Mouse (Mus musculus): Measurements from ENCODE around the gene Arhgap36. TPM values are rescaled to one million over a fixed set of nuclear protein-coding genes. Genes with fewer than 3 reads are reported as not detected.

Arhgap36 gene
- polyA plus RNA-seq, 1 experiment from 2014 or later: 11.5 TPM

Other genes with a start within 250 kb of the Arhgap36 start
- 8.6 and 9.6 TPM in 2 replicates for gene Enox2, start 175.7 kb upstream of the Arhgap36 start, polyA plus RNA-seq (2014; fragmentation: Nextera tagmentation; extraction: Ambion mirVana)
- not detected in 2 replicates for gene Olfr1320, start 208.4 kb downstream of the Arhgap36 start, polyA plus RNA-seq (2014; fragmentation: Nextera tagmentation; extraction: Ambion mirVana)